Mouse (Mus musculus) liver, adult 2 months (tissue): ENCODE measurements around the gene Ptprn. TPM values are rescaled to one million over a fixed set of nuclear protein-coding genes. Genes with fewer than 3 reads are reported as not detected.

Experiments
- DNase-seq: peaks from one replicate; pipeline ENCODE4 v3.0.0-alpha.2; 2011; ENCODE audit warnings: low read depth, low spot score; ENCODE audit errors: extremely low read depth
- H3K27ac ChIP-seq: fragments of 200-500 bp; replicated peaks from 2 replicates; pipeline ENCODE4 v1.5.1; 2012; ENCODE audit warnings: low read depth, mild to moderate bottlenecking, control low read depth, inconsistent platforms, low read length; ENCODE audit not compliant: insufficient read depth
- H3K27me3 ChIP-seq: fragments of 200-500 bp; 2 replicates; pipeline ENCODE4 v1.6.1; 2012; ENCODE audit warnings: mild to moderate bottlenecking, moderate library complexity, low read length, inconsistent platforms; ENCODE audit not compliant: control insufficient read depth, insufficient read depth
- H3K36me3 ChIP-seq: fragments of 200-500 bp; 2 replicates; pipeline ENCODE4 v1.6.1; 2012; ENCODE audit warnings: low read length, inconsistent platforms; ENCODE audit not compliant: control insufficient read depth, insufficient read depth
- H3K4me1 ChIP-seq: fragments of 200-500 bp; 2 replicates; pipeline ENCODE4 v1.6.1; 2011; ENCODE audit warnings: low read length; ENCODE audit not compliant: control insufficient read depth, insufficient read depth
- H3K4me3 ChIP-seq: fragments of 200-500 bp; 2 replicates; pipeline ENCODE4 v1.5.1; 2011; ENCODE audit warnings: low read depth, mild to moderate bottlenecking, control low read depth, low read length, moderate library complexity; ENCODE audit not compliant: insufficient read depth
- H3K79me2 ChIP-seq: fragments of 200-500 bp; 2 replicates; pipeline ENCODE4 v1.6.1; 2012; ENCODE audit warnings: inconsistent platforms, mild to moderate bottlenecking, low read length, moderate library complexity; ENCODE audit not compliant: control insufficient read depth, insufficient read depth
- H3K9ac ChIP-seq: fragments of 200-500 bp; 2 replicates; pipeline ENCODE4 v1.6.1; 2012; ENCODE audit warnings: low read depth, mild to moderate bottlenecking, control low read depth, inconsistent platforms, low read length
- CTCF ChIP-seq: fragments of 200-500 bp; IDR thresholded peaks from 2 replicates; pipeline ENCODE4 v1.5.1; 2011; ENCODE audit warnings: low read depth, low read length, control low read depth
- POLR2A ChIP-seq: fragments of 200-500 bp; IDR thresholded peaks from 2 replicates; pipeline ENCODE4 v1.6.1; 2011; ENCODE audit warnings: low read length, control low read depth; ENCODE audit not compliant: insufficient read depth; ENCODE audit errors: extremely low read depth
- WGBS: fragments of 180-500 bp; shearing (Covaris S2); methylation state at CpG from one replicate; pipeline ENCODE4 v1.1.7; 2018; 5-methylcytosine and 5-hydroxymethylcytosine counted together
- polyA plus RNA-seq: library from polyadenylated mRNA; depleted of rRNA; stranded (reverse); fragments of >200 nt; gene quantifications from 2 replicates; pipeline ENCODE4 v1.2.3, GENCODE M21; 2012; rRNA removed
- total RNA-seq: library from RNA; depleted of rRNA; stranded (reverse); fragments of >200 nt; gene quantifications from 2 replicates; pipeline ENCODE4 v1.2.3, GENCODE M21; 2014; rRNA removed

Ptprn gene
- total and polyA plus RNA-seq, 2 experiments: under 0.01 TPM; not detected in 1

DNA sequence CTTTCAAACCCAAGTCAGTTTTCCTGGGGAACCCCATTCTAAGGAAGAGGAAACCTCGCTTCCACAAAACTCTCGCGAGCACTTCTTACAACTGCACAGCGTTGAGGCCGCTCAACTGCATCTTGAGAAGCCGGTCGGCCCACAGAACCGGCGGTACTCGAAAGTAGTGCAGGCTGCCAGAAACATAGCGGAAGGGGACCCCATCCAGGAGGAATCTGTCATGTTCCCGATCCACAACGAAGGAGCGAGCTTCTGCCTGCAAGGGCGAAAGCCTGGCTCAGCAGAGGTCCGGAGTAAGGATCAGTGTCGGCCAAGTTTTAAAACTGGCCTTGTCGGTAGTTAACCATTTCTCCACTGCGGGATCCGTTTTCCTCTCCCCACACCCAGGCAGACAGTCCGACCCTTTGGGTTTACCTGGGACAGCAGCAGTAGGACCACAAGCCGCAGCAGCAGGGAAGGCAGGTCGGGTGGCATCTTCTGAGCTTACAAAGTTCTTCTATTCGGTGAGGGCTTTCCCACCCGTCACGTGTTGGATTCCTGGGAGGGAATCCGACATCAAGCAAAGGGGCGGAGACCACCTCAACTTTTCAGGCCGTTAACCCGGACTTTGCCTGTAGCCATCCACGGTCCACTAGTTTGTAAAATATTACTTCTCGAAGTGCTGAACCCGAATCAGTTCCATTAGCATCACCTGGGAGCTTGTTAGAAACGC lies 55.2 kb downstream of the Ptprn start:
- DNase-seq: no peak
- peak overlapping the region; percentile 44 for H3K4me3 ChIP-seq
- peaks cover 23% of the 10 kb centered on the region for H3K4me1 ChIP-seq
- no peaks in the 10 kb centered on the region for H3K27me3 ChIP-seq
- H3K79me2 ChIP-seq: peaks cover 8% of the 10 kb centered on the region; the same call in 1 of the 2 replicates
- H3K36me3 ChIP-seq: peaks cover 6% of the 10 kb centered on the region; the same call in 1 of the 2 replicates
- H3K27ac ChIP-seq: no peak overlapping the region
- 30% methylated on average over 34 of the region's 34 CpGs for WGBS
- peak overlapping the region; percentile 69 for H3K9ac ChIP-seq
- TF ChIP-seq POLR2A (no peak), CTCF (no peak)

DNA sequence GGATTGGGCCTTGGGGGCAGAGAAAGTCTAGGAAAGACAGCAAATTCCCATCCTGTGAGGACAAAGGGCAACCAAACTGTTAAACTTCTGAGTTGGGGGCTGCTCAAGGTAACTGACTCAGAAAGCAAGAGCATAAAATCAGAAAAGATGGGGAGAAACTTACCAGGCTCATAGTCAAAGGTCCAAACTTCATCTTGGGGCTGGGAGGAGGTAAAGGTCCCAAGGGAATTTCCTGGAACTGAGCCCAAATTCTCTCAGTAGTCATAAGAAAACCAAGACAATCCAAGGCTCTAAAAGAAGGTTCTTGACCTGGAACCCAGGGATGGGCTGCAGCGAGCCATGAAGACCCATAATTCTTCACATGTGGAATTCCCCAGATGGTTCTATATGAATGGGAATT lies 63.1 kb downstream of the Ptprn start:
- H3K4me3 ChIP-seq: no peak overlapping the region
- peaks cover 28% of the 10 kb centered on the region for H3K36me3 ChIP-seq
- no peak for DNase-seq
- no peaks in the 10 kb centered on the region for H3K4me1 ChIP-seq
- TF ChIP-seq POLR2A (no peak), CTCF (no peak)
- WGBS: 97% methylated on average over 1 of the region's 1 CpGs
- no peaks in the 10 kb centered on the region for H3K27me3 ChIP-seq
- no peak overlapping the region for H3K27ac ChIP-seq
- no peaks in the 10 kb centered on the region for H3K79me2 ChIP-seq
- no peak overlapping the region for H3K9ac ChIP-seq

Other genes with a start within 250 kb of the Ptprn start
- 1.1 and 1.9 TPM in 2 replicates for gene Nhej1, start 139.3 kb downstream of the Ptprn start, total RNA-seq
- 1.6 and 2.2 TPM in 2 replicates for gene Nhej1, start 139.3 kb downstream of the Ptprn start, polyA plus RNA-seq
- 0.20 TPM in 1 of 2 replicates, not detected in the other for gene Slc23a3, start 130.6 kb downstream of the Ptprn start, total RNA-seq
- 0.10 and 0.15 TPM in 2 replicates for gene Slc23a3, start 130.6 kb downstream of the Ptprn start, polyA plus RNA-seq
- gene Cnppd1, start 121.8 kb downstream of the Ptprn start, total RNA-seq: 26.4 and 37.4 TPM in 2 replicates
- 33.5 and 44.3 TPM in 2 replicates for gene Cnppd1, start 121.8 kb downstream of the Ptprn start, polyA plus RNA-seq
- 77.6 and 103 TPM in 2 replicates for gene Retreg2, start 121.7 kb downstream of the Ptprn start, total RNA-seq
- 284 and 310 TPM in 2 replicates for gene Retreg2, start 121.7 kb downstream of the Ptprn start, polyA plus RNA-seq
- gene Zfand2b, start 95.9 kb downstream of the Ptprn start, total RNA-seq: 30.5 and 32.4 TPM in 2 replicates
- 79.7 and 81.4 TPM in 2 replicates for gene Zfand2b, start 95.9 kb downstream of the Ptprn start, polyA plus RNA-seq
- 56.1 and 66.6 TPM in 2 replicates for gene Abcb6, start 84.1 kb downstream of the Ptprn start, total RNA-seq
- 88.7 and 106 TPM in 2 replicates for gene Abcb6, start 84.1 kb downstream of the Ptprn start, polyA plus RNA-seq
- gene Ankzf1, start 72.4 kb downstream of the Ptprn start, total RNA-seq: 17.7 and 19.5 TPM in 2 replicates
- 12.5 and 16.6 TPM in 2 replicates for gene Ankzf1, start 72.4 kb downstream of the Ptprn start, polyA plus RNA-seq
- 23.5 and 35.8 TPM in 2 replicates for gene Atg9a, start 72.3 kb downstream of the Ptprn start, total RNA-seq
- 75.0 and 75.4 TPM in 2 replicates for gene Atg9a, start 72.3 kb downstream of the Ptprn start, polyA plus RNA-seq
- 3.7 and 4.8 TPM in 2 replicates for gene Glb1l, start 53.7 kb downstream of the Ptprn start, total RNA-seq
- 2.1 and 2.5 TPM in 2 replicates for gene Glb1l, start 53.7 kb downstream of the Ptprn start, polyA plus RNA-seq
- 57.3 and 63.5 TPM in 2 replicates for gene Stk16, start 53.7 kb downstream of the Ptprn start, total RNA-seq
- 190 and 221 TPM in 2 replicates for gene Stk16, start 53.7 kb downstream of the Ptprn start, polyA plus RNA-seq
- 80.9 and 117 TPM in 2 replicates for gene Tuba4a, start 44.6 kb downstream of the Ptprn start, total RNA-seq
- 242 and 267 TPM in 2 replicates for gene Tuba4a, start 44.6 kb downstream of the Ptprn start, polyA plus RNA-seq
- gene A630095N17Rik, start 32.4 kb downstream of the Ptprn start, total RNA-seq: not detected in 2 replicates
- gene A630095N17Rik, start 32.4 kb downstream of the Ptprn start, polyA plus RNA-seq: not detected in 2 replicates
- 25.4 and 30.3 TPM in 2 replicates for gene Dnajb2, start 28.1 kb downstream of the Ptprn start, total RNA-seq
- gene Dnajb2, start 28.1 kb downstream of the Ptprn start, polyA plus RNA-seq: 55.9 and 60.4 TPM in 2 replicates
- gene Resp18, start 13.9 kb upstream of the Ptprn start, total RNA-seq: 0.28 and 1.5 TPM in 2 replicates
- gene Resp18, start 13.9 kb upstream of the Ptprn start, polyA plus RNA-seq: not detected in 2 replicates
- 89.8 and 102 TPM in 2 replicates for gene Dnpep, start 53.5 kb upstream of the Ptprn start, total RNA-seq
- gene Dnpep, start 53.5 kb upstream of the Ptprn start, polyA plus RNA-seq: 106 and 111 TPM in 2 replicates
- gene Des, start 95.8 kb upstream of the Ptprn start, total RNA-seq: 3.1 and 4.0 TPM in 2 replicates
- gene Des, start 95.8 kb upstream of the Ptprn start, polyA plus RNA-seq: 2.4 and 2.5 TPM in 2 replicates
- 0.55 and 1.5 TPM in 2 replicates for gene Speg, start 110.8 kb upstream of the Ptprn start, total RNA-seq
- gene Speg, start 110.8 kb upstream of the Ptprn start, polyA plus RNA-seq: 1.7 and 3.4 TPM in 2 replicates
- 18.3 and 19.9 TPM in 2 replicates for gene Gmppa, start 171.4 kb upstream of the Ptprn start, total RNA-seq
- 49.8 and 86.4 TPM in 2 replicates for gene Gmppa, start 171.4 kb upstream of the Ptprn start, polyA plus RNA-seq
- gene Asic4, start 185.9 kb upstream of the Ptprn start, total RNA-seq: not detected in 2 replicates
- not detected in 2 replicates for gene Asic4, start 185.9 kb upstream of the Ptprn start, polyA plus RNA-seq
- 1.4 and 1.9 TPM in 2 replicates for gene Chpf, start 214.8 kb upstream of the Ptprn start, total RNA-seq
- 2.9 and 3.4 TPM in 2 replicates for gene Chpf, start 214.8 kb upstream of the Ptprn start, polyA plus RNA-seq
- gene Tmem198, start 215.0 kb upstream of the Ptprn start, total RNA-seq: 0.55 TPM in 1 of 2 replicates, not detected in the other
- 0.06 and 0.15 TPM in 2 replicates for gene Tmem198, start 215.0 kb upstream of the Ptprn start, polyA plus RNA-seq
- gene Obsl1, start 241.9 kb upstream of the Ptprn start, total RNA-seq: 0.65 and 1.5 TPM in 2 replicates
- gene Obsl1, start 241.9 kb upstream of the Ptprn start, polyA plus RNA-seq: 0.51 and 1.3 TPM in 2 replicates
- gene Inha, start 242.6 kb upstream of the Ptprn start, total RNA-seq: not detected in 2 replicates
- gene Inha, start 242.6 kb upstream of the Ptprn start, polyA plus RNA-seq: 0.44 and 0.53 TPM in 2 replicates